Mouse (Mus musculus): ENCODE data around the gene Snurf.

GRCm38 (mm10) chr7:60006262-60006661 lies 1.4 kb upstream of the Snurf start:
- TF ChIP-seq EP300 (IDR thresholded peaks at IDR 0.05; ENCODE audit: low read depth) = no peak
- no peak for TF ChIP-seq CTCF (IDR thresholded peaks at IDR 0.05; ENCODE audit: low read depth)

Data from liver, postnatal 0 days (tissue).